Mouse (Mus musculus): ENCODE data around the gene Rinl.

Gene Rinl

DNA sequence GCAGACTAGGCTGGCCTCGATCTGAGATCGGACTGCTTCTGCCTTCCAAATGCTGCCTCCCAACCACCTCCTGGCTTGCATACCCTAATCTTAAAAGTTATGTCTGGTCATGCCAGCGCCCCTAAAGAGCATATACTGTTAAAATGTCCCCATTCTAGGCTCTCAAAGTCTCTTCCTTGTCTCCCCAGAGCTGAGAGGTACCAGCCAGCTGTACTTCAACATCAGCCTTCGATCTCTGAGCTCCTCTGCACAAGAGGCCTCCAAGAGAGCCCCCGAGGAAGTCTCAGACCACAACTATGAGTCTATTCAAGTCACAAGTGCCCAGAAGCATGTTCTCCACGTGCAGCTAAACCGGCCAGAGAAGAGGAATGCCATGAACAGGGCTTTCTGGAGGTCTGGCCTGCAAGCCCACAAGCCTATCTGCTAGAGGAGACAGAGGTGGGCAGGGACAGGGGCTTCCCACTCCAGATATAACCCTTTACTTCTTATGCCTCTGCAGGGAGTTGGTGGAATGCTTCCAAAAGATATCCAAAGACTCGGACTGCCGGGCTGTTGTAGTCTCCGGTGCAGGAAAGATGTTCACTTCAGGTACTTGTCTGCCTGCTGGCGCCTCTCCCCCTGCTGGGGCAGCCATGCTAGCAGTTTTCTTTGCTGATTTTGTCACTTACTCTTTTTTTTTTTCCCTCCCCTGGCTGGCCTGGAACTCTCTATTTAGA is 37.1 kb downstream of the Rinl start:
- no peak for DNase-seq

DNA sequence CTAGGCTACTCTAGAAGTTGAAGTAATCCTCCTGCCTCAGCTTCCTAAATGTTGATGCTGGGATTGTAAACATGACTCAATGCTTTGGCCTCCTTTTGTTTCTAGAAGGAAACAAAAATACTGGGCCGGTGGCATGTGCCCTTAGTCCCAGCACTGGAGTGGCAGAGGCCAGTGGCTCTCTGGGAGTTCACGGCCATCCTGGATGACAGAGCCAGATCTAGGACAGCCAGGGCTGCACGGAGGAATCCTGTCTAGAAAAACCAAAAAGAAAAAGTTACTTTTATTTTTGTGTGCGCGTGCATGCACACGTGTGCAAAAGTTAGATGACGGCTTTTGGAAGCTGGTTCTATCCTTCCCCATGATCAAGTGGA is 37.6 kb downstream of the Rinl start:
- DNase-seq: no peak

DNA sequence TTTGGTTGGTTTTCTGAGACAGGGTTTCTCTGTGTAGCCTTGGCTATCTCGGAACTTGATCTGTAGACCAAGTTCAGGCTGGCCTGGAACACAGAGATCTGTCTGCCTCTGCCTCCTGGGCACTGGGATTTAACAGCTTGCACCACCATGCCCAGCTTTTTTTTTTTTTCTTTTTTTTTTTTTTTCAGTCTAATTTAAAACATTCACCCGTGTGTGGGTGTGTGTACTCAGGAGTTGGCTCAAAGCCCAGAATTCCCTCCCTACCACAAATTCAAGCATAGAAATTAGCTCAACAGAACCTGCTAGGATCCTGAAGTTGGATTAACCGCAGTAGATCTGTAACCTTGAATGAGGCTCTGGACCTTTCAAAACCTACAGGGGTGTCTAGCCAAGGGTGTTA is 38.6 kb downstream of the Rinl start:
- DNase-seq: no peak

DNA sequence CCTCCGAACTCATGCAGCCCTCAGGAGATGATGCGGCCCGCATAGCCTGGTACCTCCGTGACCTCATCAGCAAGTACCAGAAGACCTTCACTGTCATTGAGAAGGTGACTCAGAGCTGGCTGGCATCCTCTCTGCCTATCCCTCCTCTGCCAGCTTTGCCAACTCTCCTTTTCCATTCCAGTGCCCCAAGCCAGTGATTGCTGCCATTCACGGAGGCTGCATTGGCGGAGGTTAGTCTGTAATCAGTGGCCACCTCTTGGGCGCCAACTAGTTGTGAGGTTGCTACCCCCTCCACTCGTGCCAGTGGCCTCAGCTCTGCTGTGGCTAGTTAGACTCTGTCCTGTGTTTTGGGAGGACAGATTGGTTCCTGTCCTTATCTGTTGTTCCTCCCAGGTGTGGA is 41.1 kb downstream of the Rinl start:
- no peak for DNase-seq

DNA sequence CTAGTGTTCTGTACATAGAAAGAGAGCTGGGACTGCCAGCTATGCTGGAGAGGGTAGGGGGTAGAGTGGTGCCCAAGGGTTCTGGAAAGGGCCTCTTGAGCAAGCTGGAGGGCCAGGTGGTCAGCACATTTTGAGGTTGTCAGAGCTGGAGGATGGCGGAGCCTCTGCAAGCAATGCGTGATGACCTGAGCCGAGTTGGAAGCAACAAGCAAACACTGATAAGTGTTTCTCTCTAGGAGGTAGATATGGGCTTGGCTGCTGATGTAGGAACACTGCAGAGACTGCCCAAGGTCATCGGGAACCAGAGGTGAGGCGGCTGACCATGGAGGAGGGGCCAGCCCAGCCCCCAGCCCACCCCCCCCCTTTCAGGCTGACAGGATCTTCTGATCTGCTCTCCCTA is 42.2 kb downstream of the Rinl start:
- DNase-seq: no peak

DNA sequence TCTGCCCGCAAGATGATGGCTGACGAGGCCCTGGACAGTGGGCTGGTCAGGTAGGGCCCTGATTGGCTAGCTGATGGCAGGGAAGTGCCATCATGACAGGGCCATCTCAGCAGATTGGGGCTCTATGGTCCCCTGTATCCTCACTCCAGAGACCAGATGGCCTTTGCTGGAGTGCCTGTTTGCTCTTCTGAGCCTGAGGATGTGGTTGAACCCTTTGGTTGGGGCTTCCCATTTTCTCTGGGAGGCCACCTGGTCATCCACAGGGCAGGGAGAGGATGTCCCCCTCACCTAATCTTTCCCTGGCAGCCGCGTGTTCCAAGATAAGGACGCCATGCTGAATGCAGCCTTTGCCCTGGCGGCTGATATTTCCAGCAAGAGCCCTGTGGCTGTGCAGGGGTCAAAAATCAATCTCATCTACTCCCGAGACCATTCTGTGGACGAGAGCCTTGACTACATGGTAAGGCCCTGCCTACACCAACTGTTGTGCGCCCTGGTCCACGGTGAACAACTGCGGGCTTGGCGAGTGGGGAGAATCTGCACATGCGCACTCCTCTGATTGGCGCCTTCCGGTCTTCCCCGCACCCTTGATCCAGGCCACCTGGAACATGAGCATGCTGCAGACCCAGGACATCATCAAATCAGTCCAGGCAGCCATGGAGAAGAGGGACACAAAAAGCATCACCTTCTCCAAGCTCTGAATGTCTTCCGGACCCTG is 42.8 kb downstream of the Rinl start:
- no peak for DNase-seq

DNA sequence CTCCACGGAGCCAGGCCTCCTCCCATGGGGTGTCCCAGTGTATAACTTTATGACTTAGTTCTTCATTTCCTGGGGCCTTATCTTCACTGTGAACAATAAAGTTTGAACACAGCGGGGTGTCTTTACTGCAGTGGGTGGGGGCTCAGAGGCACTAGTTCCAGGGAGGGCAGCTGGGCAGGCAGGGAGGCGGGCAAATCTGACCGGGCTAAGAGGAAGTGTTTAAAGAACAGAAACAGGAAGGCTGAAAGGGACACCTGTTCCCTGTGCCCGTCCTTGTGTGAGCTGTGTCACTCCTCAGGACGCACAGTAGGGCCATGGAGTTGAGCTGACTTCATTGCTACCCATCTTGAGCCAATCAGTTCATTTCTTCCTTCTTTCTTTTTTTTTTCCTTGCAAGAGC is 43.4 kb downstream of the Rinl start:
- no peak for DNase-seq

DNA sequence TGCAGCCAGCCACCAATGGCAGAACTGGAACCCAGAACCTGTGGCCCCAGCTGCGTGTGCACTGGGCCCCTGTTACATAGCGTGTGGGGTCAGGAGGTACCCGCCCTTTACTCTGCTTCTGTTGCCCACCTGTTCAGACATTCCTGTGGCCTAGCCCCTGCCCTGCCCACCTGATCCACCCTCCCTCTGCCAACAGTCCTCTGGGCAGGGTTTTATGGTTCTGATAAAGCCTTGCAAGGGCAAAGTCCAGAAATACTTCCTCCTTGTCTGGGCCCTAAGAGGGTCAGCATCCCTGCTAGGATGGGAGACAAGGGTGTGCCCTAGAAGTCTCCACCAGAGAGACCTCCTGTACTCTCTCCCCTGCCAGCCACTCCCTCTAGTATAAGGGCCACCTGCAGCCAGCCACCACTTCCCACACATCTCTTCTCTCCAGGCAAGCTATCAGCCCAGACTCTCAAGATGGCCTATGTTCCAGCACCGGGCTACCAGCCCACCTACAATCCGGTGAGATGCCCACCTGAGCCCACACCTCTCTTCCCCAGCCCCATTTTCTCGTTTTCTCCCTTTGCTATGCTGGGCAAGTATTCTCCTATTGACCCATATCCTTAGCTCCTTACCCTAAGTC is 45.1 kb downstream of the Rinl start, which contains the start of gene Lgals4:
Lgals4 (plus strand) TSS at position 132 of the 625 bp plus-strand sequence.
- no peak for DNase-seq

DNA sequence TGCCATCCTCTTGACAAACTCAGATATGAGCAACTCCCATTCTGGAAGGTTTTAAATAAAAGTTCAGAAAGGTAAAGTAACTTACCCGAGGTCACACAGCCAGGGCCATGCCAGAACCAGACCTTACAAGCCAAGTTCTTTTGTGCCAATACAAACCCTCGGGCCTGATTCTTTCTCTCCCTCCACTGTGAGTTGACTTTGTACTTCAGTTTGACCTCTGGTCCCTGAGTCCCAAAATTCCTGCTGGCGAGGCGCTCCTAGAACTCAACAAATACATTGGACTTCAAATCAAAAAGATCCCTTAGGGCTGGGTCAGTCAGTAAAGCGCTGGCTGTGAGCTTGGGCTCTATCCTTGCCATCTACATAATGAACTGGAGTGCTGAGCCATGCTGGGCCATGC is 48.2 kb downstream of the Rinl start:
- no peak for DNase-seq

DNA sequence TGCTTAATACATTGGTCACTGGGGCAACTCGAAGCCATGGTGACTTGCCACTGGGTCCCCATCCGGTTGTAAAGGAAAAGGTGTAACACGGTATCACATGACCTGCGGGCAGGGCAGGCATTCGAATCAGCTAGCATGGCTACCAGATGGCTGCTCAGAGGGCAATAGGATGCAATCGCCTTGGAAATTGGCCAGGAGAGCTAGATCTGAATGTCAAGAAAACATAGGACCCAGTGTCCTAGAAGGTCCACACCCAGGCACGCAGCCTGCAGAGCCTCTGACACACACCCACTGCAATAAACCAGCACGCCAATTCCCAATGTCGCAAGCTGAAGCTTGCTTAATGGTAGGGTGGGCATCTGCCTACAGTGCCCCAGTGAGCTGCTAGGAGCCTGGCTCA is 49.6 kb downstream of the Rinl start:
- no peak for DNase-seq

DNA sequence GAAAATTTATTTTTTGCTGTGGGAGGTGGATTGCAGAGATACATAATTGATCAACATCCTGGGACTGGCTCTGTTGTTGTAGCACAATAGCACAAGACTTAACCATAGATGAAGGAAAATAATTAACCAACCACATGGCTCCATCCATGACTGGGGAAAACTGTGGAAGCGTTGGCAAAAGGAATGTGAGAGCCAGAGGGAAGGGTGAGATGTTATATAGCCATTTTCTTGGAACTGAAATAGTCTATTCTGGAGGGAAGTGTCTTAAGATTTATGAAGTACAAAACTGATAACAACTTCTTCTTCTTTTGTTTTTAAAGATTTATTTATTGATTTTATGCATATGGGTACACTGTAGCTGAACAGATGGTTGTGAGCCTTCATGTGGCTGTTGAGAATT is 58.5 kb downstream of the Rinl start:
- DNase-seq: no peak
